Mouse (Mus musculus) heart, adult 18-20 months (tissue): ENCODE results near the gene Ripor3. TPM values are rescaled to one million over a fixed set of nuclear protein-coding genes. Genes with fewer than 3 reads are reported as not detected.

Experiments used
- DNase-seq, 2 experiments: peaks; one replicate each; pipeline ENCODE4 v3.0.0; 2021 to 2022; ENCODE audit warnings: mixed read lengths in 1 of 2
- total RNA-seq, 2 experiments: library from RNA; stranded (reverse); gene quantifications; 2 replicates each; pipeline ENCODE4 v1.2.3; 2021

Ripor3 gene
- total RNA-seq, 2 experiments from 2014 or later: 0.35 to 0.67 TPM

- DNase-seq: no peak
These were observed 79.4 kb downstream of the Ripor3 start for GRCm38 (mm10) chr2:167930975-167931374.

Other genes with a start within 250 kb of the Ripor3 start
- gene Ptpn1, start 78.6 kb downstream of the Ripor3 start, total RNA-seq: 10 to 100 TPM; 16.4 to 19.8 TPM
- 1 to 10 TPM; 1.7 to 2.6 TPM for gene Pard6b, start 70.4 kb upstream of the Ripor3 start, total RNA-seq
- 10 to 100 TPM; 29.3 to 29.4 TPM for gene Adnp, start 196.5 kb upstream of the Ripor3 start, total RNA-seq
- gene Gm20716, start 219.7 kb upstream of the Ripor3 start, total RNA-seq: 10 to 100 TPM; 14.2 to 21.2 TPM
- gene Dpm1, start 220.0 kb upstream of the Ripor3 start, total RNA-seq: 10 to 100 TPM; 79.1 to 87.3 TPM
- 1 to 10 TPM; 8.4 to 9.4 TPM for gene Mocs3, start 220.0 kb upstream of the Ripor3 start, total RNA-seq